Mouse (Mus musculus): Measurements from ENCODE around the gene Gfy.
"Not testable (repeated sequence)": the region's sequence is repeated elsewhere in the genome, so short reads cannot be mapped to it uniquely, and the experiment has no call there.

Gfy gene

GRCm38 (mm10) chr7:45193871-45194785, 14.8 kb upstream of the Gfy start:
- DNase-seq (ENCODE audit: inconsistent age in 2 of 2, low spot score in 1 of 2): no peak

- no peak for DNase-seq (ENCODE audit: inconsistent age in 2 of 2, low spot score in 1 of 2)
Observed at GRCm38 (mm10) chr7:45193406-45193805, 14.0 kb upstream of the Gfy start.

GRCm38 (mm10) chr7:45192585-45193310, 13.4 kb upstream of the Gfy start:
- no peak for DNase-seq (ENCODE audit: inconsistent age in 2 of 2, low spot score in 1 of 2)

- no peak for DNase-seq (ENCODE audit: inconsistent age in 2 of 2, low spot score in 1 of 2)
Observed at GRCm38 (mm10) chr7:45191803-45192363, 12.5 kb upstream of the Gfy start.

- DNase-seq (ENCODE audit: inconsistent age in 2 of 2, low spot score in 1 of 2): no peak
Observed at GRCm38 (mm10) chr7:45191161-45191560, 11.8 kb upstream of the Gfy start.

GRCm38 (mm10) chr7:45190186-45190585, 10.8 kb upstream of the Gfy start:
- DNase-seq (ENCODE audit: inconsistent age in 2 of 2, low spot score in 1 of 2): no peak

- DNase-seq (ENCODE audit: inconsistent age in 2 of 2, low spot score in 1 of 2): no peak
Observed at GRCm38 (mm10) chr7:45189600-45189999, 10.2 kb upstream of the Gfy start.

GRCm38 (mm10) chr7:45185921-45186320, 6.6 kb upstream of the Gfy start:
- no peak for DNase-seq (ENCODE audit: inconsistent age in 2 of 2, low spot score in 1 of 2)

GRCm38 (mm10) chr7:45183672-45184071, 4.3 kb upstream of the Gfy start:
- DNase-seq (ENCODE audit: inconsistent age in 2 of 2, low spot score in 1 of 2): no peak

- DNase-seq (ENCODE audit: inconsistent age in 2 of 2, low spot score in 1 of 2): no peak
Observed at GRCm38 (mm10) chr7:45182606-45183005, 3.2 kb upstream of the Gfy start.

GRCm38 (mm10) chr7:45182199-45182601, 2.8 kb upstream of the Gfy start:
- DNase-seq (ENCODE audit: inconsistent age in 2 of 2, low spot score in 1 of 2): peak; percentile 91 to 95

- DNase-seq (ENCODE audit: inconsistent age in 2 of 2, low spot score in 1 of 2): no peak
Observed at GRCm38 (mm10) chr7:45181540-45181939, 2.2 kb upstream of the Gfy start.

- DNase-seq (ENCODE audit: inconsistent age in 2 of 2, low spot score in 1 of 2): no peak
Observed at GRCm38 (mm10) chr7:45180896-45181477, 1.6 kb upstream of the Gfy start, which contains the start of gene Pth2. Gene Pth2 (plus strand): TSS chr7:45180995.

- no peak for DNase-seq (ENCODE audit: inconsistent age in 2 of 2, low spot score in 1 of 2)
Observed at GRCm38 (mm10) chr7:45178550-45178949, 819 bp downstream of the Gfy start.

GRCm38 (mm10) chr7:45176356-45176755, 3.0 kb downstream of the Gfy start:
- DNase-seq (ENCODE audit: inconsistent age in 2 of 2, low spot score in 1 of 2): no peak

- no peak for DNase-seq (ENCODE audit: inconsistent age in 2 of 2, low spot score in 1 of 2)
Observed at GRCm38 (mm10) chr7:45175929-45176328, 3.4 kb downstream of the Gfy start.

GRCm38 (mm10) chr7:45175398-45175797, 4.0 kb downstream of the Gfy start:
- DNase-seq (ENCODE audit: inconsistent age in 2 of 2, low spot score in 1 of 2): no peak

GRCm38 (mm10) chr7:45174567-45175280, 4.6 kb downstream of the Gfy start:
- DNase-seq (ENCODE audit: inconsistent age in 2 of 2, low spot score in 1 of 2): no peak

- DNase-seq (ENCODE audit: inconsistent age in 2 of 2, low spot score in 1 of 2): not testable (repeated sequence)
Observed at GRCm38 (mm10) chr7:45173772-45174171, 5.6 kb downstream of the Gfy start.

- no peak for DNase-seq (ENCODE audit: inconsistent age in 2 of 2, low spot score in 1 of 2)
Observed at GRCm38 (mm10) chr7:45172974-45173373, 6.4 kb downstream of the Gfy start.

GRCm38 (mm10) chr7:45169495-45169894, 9.9 kb downstream of the Gfy start:
- no peak for DNase-seq (ENCODE audit: inconsistent age in 2 of 2, low spot score in 1 of 2)
